Mouse (Mus musculus): ENCODE measurements around the gene Mthfd1. TPM values are rescaled to one million over a fixed set of nuclear protein-coding genes. Genes with fewer than 3 reads are reported as not detected.

Gene Mthfd1
- polyA plus RNA-seq, 1 experiment from 2014 or later = 108 TPM

DNA sequence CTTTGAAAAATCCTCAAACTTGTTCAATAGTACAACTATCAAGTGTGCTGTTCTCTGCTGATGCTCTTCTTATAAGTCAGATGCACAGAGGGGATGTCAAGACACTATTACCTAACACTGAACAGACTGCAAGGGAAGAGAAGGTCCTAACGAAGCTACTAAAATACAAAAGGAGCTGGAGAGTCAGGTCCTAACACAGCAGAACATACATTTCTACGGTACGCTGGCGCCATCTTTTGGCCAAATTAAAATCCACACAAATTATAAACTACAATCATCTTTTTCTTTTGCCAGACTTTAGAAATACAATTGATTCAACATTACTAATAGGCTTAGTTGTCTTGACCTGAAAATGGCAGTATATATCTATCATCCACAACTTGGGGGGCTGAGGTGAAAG is 86.0 kb downstream of the Mthfd1 start:
- Histone ChIP-seq H3K36me3 (replicated peaks) (peaks cover 18% of the 10 kb centered on the region), H3K9me3 (no peaks in the 10 kb centered on the region), H3K27me3 (ENCODE audit: poor library complexity, severe bottlenecking) (no peaks in the 10 kb centered on the region), H3K4me1 (no peaks in the 10 kb centered on the region), H3K27ac (no peak overlapping the region), H3K4me3 (no peak overlapping the region)
- DNase-seq (ENCODE audit: extremely low spot score, low spot score) = peak; percentile 37
- WGBS = 16% methylated on average over 4 of the region's 4 CpGs

DNA sequence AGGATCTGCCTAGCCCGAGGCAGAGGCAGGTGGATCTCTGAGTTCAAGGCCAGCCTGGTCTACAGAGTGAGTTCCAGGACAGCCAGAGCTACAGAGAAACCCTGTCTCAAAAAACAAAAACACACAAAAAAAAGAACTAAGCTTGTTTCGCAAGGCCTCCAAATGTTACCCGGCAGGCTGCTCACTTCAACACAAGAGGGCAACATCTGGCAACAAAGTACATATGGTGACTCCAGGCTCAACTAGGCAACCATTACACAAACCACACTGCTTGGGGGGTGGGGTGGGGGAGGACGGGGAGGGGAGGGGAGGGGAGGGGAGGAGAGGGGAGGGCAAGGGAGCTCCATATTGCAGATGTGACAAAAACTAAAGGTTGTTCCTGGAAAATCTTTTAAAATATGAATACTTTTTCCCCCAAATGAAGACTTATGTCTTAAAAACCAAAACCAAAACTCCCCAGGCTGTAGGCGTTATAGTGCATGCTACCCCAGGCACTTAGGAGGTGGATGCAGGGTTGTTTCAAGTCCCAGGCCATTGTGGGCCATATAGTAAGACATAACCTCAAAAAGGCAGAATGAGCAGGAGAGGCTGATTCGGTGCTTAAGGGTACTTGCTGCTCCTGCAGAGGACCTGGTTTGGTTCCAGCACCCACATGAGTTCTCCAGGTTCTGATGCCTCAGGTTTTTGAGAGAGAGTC is 90.8 kb downstream of the Mthfd1 start:
- Histone ChIP-seq H3K4me1 (no peaks in the 10 kb centered on the region), H3K27me3 (ENCODE audit: poor library complexity, severe bottlenecking) (no peaks in the 10 kb centered on the region), H3K27ac (no peak overlapping the region), H3K36me3 (replicated peaks) (peaks cover 63% of the 10 kb centered on the region), H3K9me3 (no peaks in the 10 kb centered on the region), H3K4me3 (no peak overlapping the region)
- 90% methylated on average over 5 of the region's 6 CpGs for WGBS
- DNase-seq (ENCODE audit: extremely low spot score, low spot score) = no peak

DNA sequence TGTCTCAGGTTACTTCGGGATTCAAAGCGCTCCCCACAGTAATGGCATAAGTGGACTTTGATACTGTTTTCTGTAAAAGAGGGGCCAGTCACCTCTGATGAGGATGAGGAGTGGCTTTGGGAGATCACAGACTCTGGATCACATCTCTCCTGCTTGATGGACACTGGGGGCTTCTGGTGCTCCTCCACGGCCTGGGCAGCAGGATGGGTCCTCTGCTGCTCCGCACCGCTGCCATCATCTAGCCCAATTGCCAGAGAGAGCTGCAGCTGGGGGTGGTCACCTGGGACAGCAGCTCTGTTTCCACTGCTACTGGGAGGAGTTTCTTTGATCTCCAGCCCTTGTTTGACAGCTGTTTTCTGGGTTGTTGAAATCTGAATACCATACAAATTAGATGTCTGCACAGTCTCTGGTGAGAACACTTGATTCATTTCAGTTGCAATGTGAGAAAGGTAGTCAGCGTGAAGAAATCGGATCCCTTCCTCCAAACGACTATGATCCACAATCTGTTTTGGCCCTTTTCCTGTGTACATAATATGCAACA is 94.7 kb downstream of the Mthfd1 start:
- WGBS = 93% methylated on average over 8 of the region's 8 CpGs
- DNase-seq (ENCODE audit: extremely low spot score, low spot score) = no peak

DNA sequence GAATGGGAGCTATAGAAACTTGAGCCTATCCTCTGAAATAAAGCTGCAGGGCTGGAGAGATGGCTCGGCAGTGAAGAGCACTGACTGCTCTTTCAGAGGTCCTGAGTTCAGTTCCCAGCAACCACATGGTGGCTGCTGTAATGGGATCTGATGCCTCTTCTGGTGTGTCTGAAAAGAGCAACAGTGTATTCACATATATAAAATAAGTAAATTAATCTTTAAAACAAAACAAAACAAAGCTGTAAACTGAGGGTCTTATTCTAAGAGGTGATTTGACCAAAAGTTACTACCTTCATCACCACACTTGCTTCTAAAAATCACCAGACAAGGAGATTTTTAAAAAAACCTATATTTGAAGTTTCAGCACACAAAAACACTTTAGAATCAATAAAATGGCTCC is 105.8 kb downstream of the Mthfd1 start:
- Histone ChIP-seq H3K27me3 (ENCODE audit: poor library complexity, severe bottlenecking) (no peaks in the 10 kb centered on the region), H3K36me3 (replicated peaks) (peaks cover 27% of the 10 kb centered on the region), H3K4me1 (peaks cover 6% of the 10 kb centered on the region; the same call in 1 of the 2 replicates), H3K9me3 (no peaks in the 10 kb centered on the region), H3K4me3 (no peak overlapping the region), H3K27ac (no peak overlapping the region)
- WGBS = 45% methylated on average over 1 of the region's 1 CpGs
- DNase-seq (ENCODE audit: extremely low spot score, low spot score) = no peak

More for the DNA sequence above, 94.7 kb downstream of the Mthfd1 start:
- Histone ChIP-seq H3K27me3 (ENCODE audit: poor library complexity, severe bottlenecking) (no peaks in the 10 kb centered on the region), H3K36me3 (replicated peaks) (peaks cover 79% of the 10 kb centered on the region), H3K9me3 (no peaks in the 10 kb centered on the region), H3K4me3 (no peak overlapping the region), H3K4me1 (no peaks in the 10 kb centered on the region), H3K27ac (no peak overlapping the region)

DNA sequence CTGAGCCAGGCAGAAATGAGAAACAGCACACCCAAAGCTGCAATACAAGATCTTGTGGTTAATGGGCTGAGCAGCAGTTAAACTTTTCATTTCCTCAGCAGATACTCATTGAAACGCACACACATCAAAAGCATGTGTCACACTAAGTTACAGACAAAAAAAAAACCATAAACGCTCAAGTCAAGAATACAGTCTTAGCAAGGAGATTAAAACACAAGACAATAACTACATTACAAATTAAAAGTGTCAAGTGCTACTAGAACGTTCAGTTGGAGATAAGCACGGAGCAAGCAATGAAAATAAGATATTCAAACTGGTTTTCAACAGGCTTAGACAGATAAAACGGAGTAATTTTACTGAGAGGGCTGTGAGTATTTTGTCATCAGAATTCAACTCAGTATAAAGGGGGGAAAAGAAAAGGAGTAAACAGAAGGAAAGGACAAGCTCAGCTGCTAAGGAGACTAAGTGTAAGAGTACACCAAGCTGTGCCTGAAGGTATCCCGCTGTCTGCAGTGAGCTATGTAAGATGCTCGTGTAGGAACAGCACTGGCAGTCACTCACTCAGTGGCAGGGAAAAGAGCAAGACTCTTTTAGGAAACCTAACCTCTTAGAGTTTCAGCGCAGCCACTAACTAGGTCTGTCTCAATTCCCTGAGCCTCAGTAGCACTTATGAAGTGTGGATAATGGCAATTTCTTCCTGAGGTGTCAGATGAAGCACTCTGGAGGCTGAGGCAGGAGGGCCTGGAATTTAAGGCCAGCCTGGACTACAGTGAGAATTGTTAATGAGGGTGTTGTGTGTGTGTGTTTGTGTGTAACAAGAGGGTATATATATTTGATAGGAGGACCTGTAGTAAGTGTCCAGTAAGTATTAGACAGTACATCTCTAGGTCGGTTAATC is 106.6 kb downstream of the Mthfd1 start:
- Histone ChIP-seq H3K4me1 (peaks cover 14% of the 10 kb centered on the region), H3K27me3 (ENCODE audit: poor library complexity, severe bottlenecking) (no peaks in the 10 kb centered on the region), H3K36me3 (replicated peaks) (peaks cover 27% of the 10 kb centered on the region), H3K9me3 (no peaks in the 10 kb centered on the region), H3K27ac (no peak overlapping the region), H3K4me3 (no peak overlapping the region)
- no peak for DNase-seq (ENCODE audit: extremely low spot score, low spot score)
- WGBS = 78% methylated on average over 9 of the region's 9 CpGs

DNA sequence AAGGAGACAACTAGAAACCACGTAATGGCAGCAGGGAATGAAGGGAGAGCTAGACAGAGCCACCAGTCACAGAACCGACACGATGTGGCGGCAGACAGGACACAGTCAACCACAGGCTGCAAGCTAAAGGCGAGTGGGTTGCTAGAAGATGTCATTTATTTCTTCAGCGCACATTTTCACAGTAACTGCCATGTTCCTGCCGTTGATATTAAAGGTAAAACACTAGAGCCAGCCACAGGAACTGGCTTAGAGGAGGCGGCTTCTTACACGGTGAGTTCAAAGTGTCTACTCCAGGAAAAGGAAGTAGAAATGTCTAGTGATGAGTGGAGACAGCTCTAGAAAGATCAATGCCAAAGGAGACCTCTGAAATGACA is 107.2 kb downstream of the Mthfd1 start:
- Histone ChIP-seq H3K36me3 (replicated peaks) (peaks cover 25% of the 10 kb centered on the region), H3K4me3 (no peak overlapping the region), H3K27ac (no peak overlapping the region), H3K27me3 (ENCODE audit: poor library complexity, severe bottlenecking) (no peaks in the 10 kb centered on the region), H3K4me1 (peaks cover 20% of the 10 kb centered on the region), H3K9me3 (no peaks in the 10 kb centered on the region)
- WGBS = 90% methylated on average over 9 of the region's 9 CpGs
- DNase-seq (ENCODE audit: extremely low spot score, low spot score) = no peak

DNA sequence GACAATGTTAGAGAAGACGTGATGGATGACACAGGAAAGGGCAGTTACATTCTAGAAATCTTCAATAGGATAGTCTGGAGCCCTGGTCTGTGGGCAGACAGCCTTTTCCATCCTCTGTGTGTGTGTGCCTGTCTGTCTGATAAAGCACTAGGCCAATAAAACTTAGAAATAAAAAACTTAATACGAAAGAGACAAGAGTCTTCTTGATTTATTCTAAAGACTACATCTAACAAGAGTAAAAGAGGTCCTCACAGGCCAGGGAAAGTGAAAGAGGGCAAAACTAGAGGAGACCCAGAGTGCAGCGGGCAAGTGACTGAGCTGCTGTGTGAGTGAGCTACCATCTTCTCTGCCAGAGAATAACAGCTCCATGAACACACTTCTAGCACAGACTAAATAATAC is 111.2 kb downstream of the Mthfd1 start:
- peaks cover 19% of the 10 kb centered on the region for H3K36me3 ChIP-seq (replicated peaks)
- H3K27ac ChIP-seq = no peak overlapping the region
- 85% methylated on average over 3 of the region's 3 CpGs for WGBS
- H3K4me1 ChIP-seq = peaks cover 35% of the 10 kb centered on the region
- H3K27me3 ChIP-seq (ENCODE audit: poor library complexity, severe bottlenecking) = no peaks in the 10 kb centered on the region
- no peak for DNase-seq (ENCODE audit: extremely low spot score, low spot score)
- no peak overlapping the region for H3K4me3 ChIP-seq
- H3K9me3 ChIP-seq = no peaks in the 10 kb centered on the region

DNA sequence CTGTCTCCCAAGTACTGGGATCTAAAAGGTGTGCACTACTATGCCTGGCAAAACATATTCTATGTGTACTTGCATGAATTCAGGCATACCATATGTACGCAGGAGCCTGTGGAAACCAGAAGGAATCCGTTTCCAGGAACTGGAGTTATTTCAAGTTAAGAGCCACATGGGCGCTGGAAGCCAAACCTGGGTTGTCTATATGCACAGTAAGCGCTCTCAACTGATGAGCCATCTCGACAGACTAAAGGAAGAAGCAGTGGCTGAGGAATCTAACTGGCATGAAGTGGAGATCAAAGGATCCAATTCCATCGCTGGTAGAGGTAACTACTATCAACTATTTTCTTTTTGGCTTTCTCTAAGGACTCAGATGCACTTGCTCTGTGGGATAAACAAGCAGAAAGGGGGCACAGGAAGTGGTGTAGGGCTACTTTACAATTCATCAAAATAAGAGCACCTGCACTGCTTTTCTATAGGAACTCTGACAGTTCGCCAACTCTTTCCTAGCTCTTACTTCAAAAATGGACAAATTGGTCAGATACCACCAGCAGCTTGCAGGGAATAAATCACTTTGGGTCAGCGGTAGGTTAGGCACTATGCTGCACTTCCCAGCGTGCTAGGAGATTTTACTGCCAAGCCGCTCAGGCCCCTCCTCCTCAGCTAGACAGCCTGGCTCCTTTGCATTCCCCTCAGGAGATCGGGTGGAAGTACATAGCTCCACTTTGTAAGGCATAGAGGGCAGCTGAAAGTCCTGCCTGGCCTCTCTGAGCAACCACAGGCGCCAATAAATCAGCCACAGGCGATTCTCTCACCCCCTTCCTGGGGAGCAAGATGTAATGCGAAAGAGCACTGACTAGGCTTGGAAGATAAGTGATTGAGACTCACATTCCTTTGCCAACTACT is 112.2 kb downstream of the Mthfd1 start:
- H3K4me3 ChIP-seq = peak overlapping the region; percentile 96
- H3K36me3 ChIP-seq (replicated peaks) = peaks cover 15% of the 10 kb centered on the region
- peak; percentile 30 for DNase-seq (ENCODE audit: extremely low spot score, low spot score)
- H3K27me3 ChIP-seq (ENCODE audit: poor library complexity, severe bottlenecking) = no peaks in the 10 kb centered on the region
- peaks cover 41% of the 10 kb centered on the region for H3K4me1 ChIP-seq
- 30% methylated on average over 14 of the region's 14 CpGs for WGBS
- H3K9me3 ChIP-seq = no peaks in the 10 kb centered on the region
- H3K27ac ChIP-seq = peak overlapping the region; percentile 100; the same call in 1 of the 2 replicates

DNA sequence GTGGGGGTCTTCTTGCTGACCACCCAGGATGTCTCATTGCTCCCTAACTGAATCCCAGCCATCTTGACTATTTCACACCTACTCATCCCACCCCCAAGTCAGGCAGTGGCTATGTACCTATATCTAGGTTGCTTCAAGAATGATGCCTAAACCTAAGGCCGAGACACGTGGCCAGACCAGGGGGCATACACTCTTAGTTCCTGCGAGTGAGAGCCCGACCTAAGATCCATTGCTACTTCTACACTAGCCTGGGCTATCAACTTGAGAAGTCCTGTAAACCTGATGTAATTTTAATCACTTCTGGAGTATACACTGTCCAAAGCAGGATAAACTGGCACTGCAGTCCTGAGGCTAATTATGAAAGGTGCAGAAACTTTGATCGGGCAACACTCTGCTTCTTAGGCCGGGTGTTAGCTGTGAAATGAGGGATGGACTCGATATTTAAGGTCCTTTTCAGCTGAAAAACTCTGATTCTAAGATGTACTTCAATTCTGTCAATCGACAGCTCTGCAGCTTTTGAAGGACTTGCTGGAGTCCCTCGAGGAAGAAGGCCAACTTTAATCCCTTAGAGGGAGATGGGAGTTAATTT is 113.2 kb downstream of the Mthfd1 start:
- Histone ChIP-seq H3K4me1 (peaks cover 49% of the 10 kb centered on the region), H3K27me3 (ENCODE audit: poor library complexity, severe bottlenecking) (no peaks in the 10 kb centered on the region), H3K27ac (peak overlapping the region; percentile 100), H3K36me3 (replicated peaks) (peaks cover 15% of the 10 kb centered on the region), H3K9me3 (no peaks in the 10 kb centered on the region), H3K4me3 (peak overlapping the region; percentile 96)
- no peak for DNase-seq (ENCODE audit: extremely low spot score, low spot score)
- WGBS = 8% methylated on average over 9 of the region's 9 CpGs

DNA sequence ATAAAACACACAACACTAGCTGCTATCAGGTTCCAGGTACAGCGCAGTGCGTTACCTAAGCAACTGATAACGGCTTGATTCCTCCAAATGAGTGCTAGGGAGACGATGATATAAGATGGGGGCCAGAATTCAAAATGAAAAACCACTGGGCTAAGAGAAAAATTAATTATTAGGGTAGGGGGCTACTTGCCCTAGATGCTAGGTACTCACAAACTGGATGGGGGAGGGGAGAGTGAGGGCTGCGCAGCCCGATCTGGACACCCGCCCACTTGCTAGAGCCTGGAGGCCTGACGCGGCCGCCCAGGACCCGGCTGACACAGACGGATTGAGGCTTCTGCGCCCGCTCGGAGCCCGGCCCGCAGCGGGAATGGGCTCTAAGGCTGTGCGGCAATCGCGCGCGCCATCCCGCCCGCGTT is 113.7 kb downstream of the Mthfd1 start:
- Histone ChIP-seq H3K4me1 (peaks cover 53% of the 10 kb centered on the region), H3K36me3 (replicated peaks) (peaks cover 12% of the 10 kb centered on the region)
- 1% methylated on average over 26 of the region's 26 CpGs for WGBS

More for the DNA sequence above, 113.7 kb downstream of the Mthfd1 start:
- H3K27ac ChIP-seq = peak overlapping the region; percentile 100
- no peaks in the 10 kb centered on the region for H3K9me3 ChIP-seq
- H3K4me3 ChIP-seq = peak overlapping the region; percentile 96
- no peak for DNase-seq (ENCODE audit: extremely low spot score, low spot score)
- no peaks in the 10 kb centered on the region for H3K27me3 ChIP-seq (ENCODE audit: poor library complexity, severe bottlenecking)

Measured in forebrain, embryonic 10.5 days (tissue).